Mouse (Mus musculus): Measurements from ENCODE around the gene Cldn4. TPM values are rescaled to one million over a fixed set of nuclear protein-coding genes. Genes with fewer than 3 reads are reported as not detected.

Gene Cldn4
- total RNA-seq (2018; cell fraction: chromatin; rRNA removed), result not detected
- total RNA-seq (2018; cell fraction: cytosol; rRNA removed), result not detected
- not detected for total RNA-seq (2018; cell fraction: nucleus; rRNA removed)
- not detected in 3 replicates for polyA plus RNA-seq (2018)

DNA sequence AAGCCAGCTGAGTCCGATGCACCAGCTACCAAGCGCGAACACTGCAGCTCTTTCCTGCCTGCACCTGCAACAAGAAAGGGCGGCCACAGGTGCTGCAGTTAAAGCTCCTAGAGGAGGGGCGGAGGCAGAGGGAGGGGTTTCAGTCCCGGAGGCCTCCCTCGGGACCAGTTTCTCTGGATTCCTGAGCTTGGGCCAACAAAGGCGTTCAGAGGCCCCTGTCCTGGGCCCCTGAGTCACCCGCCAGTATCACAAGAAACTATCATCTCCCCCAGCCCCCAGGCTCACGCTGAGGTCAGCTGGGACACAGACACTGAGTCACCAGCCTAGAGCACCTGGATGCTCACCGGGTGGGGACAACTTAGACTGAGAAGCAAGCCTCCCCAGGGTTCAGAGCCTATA is at the start of gene Cldn4:
Gene Cldn4, minus strand, starts transcription at position 78 of the 399 bp plus-strand sequence.
- WGBS (ENCODE audit: missing documents), result 84% methylated on average over 11 of the region's 11 CpGs

DNA sequence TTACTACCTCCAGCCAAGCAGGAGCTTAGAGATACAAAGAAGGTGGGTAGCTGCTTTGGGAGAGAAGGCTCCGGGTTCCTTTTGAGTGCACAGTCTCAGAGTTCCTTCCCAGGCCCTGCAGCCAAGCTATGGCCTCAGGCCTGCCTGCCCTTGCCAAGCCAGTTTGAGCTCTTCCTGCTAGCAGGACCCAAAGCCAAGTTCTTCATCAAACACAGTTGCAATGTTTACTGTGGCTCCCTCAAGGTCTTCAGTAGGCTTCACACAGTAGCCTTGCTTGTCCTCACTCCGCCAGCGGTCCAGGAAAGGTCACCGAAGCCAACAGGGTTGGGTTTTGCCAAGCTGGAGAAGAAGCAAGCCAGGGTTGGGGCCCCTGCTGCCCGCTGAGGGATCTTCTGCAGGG is 45.8 kb upstream of the Cldn4 start:
- Histone ChIP-seq H3K27ac (no peak overlapping the region), H3K36me3 (ENCODE audit: inconsistent target) (no peaks in the 10 kb centered on the region), H3K79me2 (ENCODE audit: inconsistent target) (no peaks in the 10 kb centered on the region), H3K4me3 (ENCODE audit: inconsistent target) (no peak overlapping the region)
- 98% methylated on average over 5 of the region's 5 CpGs for whole genome bisulfite sequencing (ENCODE audit: missing documents)

More for the DNA sequence above, at the start of gene Cldn4:
- Histone ChIP-seq H3K4me3 (ENCODE audit: inconsistent target) (no peak within 1 kb of the TSS), H3K27ac (no peak within 1 kb of the TSS), H3K79me2 (ENCODE audit: inconsistent target) (no peaks in the 10 kb centered on the region), H3K36me3 (ENCODE audit: inconsistent target) (no peaks in the 10 kb centered on the region)

DNA sequence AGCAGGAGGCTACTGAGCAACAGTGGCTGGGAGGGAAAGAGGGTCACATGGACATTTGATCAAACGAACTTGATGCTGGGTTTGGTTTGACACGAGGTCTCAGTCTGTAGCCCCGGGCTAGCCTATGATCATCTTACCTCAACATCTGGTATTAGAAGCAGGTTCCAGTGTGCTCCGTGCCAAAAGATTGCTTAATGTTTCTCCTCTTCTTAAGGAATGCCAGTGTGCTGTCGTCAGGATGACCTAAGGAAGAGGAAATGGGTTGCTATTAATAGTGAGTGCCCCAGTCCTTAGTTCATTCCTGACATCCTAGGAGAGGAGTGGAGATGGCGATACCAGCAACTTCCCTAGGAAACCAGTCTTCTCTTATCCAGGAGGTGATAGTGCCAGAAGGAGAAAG is 43.0 kb upstream of the Cldn4 start:
- no peak overlapping the region for H3K27ac ChIP-seq
- no peaks in the 10 kb centered on the region for H3K36me3 ChIP-seq (ENCODE audit: inconsistent target)
- H3K79me2 ChIP-seq (ENCODE audit: inconsistent target), result no peaks in the 10 kb centered on the region
- no peak overlapping the region for H3K4me3 ChIP-seq (ENCODE audit: inconsistent target)
- WGBS (ENCODE audit: missing documents), result 49% methylated on average over 6 of the region's 6 CpGs

DNA sequence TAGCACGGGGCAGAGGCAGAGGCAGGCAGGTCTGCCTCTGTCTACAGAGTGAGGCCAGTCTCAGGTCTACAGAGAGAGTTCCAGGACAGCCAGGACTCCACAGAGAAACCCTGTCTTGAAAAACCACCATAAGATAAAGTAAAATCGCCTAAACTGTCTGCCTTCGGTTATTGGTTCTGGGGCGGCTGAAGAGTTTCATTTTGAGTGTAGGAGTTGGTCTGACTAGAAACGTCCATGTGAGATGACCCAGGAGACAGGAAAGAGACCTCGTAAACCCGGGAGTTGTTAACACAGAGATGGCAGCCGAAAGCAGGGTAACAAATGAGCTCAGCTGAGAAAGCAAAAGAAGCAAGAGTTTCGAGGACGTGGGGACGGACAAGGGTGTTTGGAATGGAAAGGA is 42.4 kb upstream of the Cldn4 start:
- H3K79me2 ChIP-seq (ENCODE audit: inconsistent target), result no peaks in the 10 kb centered on the region
- WGBS (ENCODE audit: missing documents), result 59% methylated on average over 11 of the region's 11 CpGs
- no peak overlapping the region for H3K4me3 ChIP-seq (ENCODE audit: inconsistent target)
- no peaks in the 10 kb centered on the region for H3K36me3 ChIP-seq (ENCODE audit: inconsistent target)
- H3K27ac ChIP-seq, result no peak overlapping the region

DNA sequence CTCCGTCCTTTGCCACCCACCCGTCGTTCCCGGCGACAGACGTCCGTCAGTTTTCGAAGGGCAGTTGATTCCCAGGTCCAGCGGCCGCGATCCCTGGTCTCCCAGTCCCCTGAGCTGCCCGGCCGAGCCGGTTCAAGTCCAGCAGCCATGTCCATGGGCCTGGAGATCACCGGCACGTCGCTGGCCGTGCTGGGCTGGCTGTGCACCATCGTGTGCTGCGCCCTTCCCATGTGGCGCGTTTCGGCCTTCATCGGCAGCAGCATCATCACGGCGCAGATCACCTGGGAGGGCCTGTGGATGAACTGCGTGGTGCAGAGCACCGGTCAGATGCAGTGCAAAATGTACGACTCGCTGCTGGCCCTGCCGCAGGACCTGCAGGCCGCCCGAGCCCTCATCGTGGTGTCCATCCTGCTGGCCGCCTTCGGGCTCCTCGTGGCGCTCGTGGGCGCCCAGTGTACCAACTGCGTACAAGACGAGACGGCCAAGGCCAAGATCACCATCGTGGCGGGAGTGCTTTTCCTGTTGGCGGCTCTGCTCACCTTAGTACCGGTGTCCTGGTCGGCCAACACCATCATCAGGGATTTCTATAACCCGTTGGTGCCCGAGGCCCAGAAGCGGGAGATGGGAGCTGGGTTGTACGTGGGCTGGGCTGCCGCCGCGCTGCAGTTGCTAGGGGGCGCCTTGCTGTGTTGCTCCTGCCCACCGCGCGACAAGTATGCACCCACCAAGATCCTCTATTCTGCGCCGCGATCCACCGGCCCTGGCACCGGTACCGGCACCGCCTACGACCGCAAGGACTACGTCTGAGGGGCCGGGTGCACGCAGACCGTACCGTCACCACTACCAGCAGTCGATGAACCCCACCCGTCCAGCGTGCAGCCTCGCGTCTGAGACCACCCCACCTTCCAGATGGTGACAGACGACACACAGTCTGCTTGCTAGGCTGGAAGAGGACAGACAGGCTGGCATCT is 39.8 kb upstream of the Cldn4 start:
- 8% methylated on average over 79 of the region's 79 CpGs for WGBS (ENCODE audit: missing documents)
- no peak overlapping the region for H3K4me3 ChIP-seq (ENCODE audit: inconsistent target)
- no peak overlapping the region for H3K27ac ChIP-seq

DNA sequence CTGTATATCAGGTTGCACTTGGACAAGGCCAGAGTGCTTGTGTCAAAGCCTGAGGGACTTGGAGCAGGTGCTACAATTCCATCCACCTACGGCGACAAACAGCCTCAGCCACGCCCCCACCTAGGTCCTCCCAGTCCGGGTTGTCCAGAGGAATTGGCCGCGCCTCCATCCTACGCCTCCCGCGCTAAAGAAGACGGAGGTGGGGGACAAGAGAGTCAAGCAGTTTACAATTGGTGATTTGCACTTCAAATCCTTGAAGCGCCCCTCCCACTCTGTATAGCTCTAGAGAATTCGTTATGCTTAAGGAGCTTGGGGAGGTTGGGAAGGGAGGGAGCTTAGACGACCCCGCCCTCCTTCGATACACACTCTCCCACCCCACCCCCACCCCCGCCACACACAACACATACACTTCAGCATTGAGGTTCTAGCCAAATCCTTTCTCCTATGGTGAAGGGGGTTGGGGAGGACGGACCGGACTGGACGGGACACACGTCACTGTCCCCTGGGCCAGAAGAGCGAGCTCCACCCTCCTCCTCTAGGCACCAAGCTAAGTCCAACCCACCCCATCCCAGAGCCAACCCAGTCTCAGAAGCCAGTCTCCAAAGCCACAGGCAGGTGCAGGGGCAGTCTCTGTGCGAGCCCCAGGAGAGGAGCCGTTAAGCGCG is 39.0 kb upstream of the Cldn4 start, which contains the start of gene Cldn3:
Gene Cldn3, plus strand, starts transcription at position 582 of the 665 bp plus-strand sequence.
- H3K4me3 ChIP-seq (ENCODE audit: inconsistent target), result no peak within 1 kb of the TSS

More for the DNA sequence above, 39.8 kb upstream of the Cldn4 start:
- H3K79me2 ChIP-seq (ENCODE audit: inconsistent target), result no peaks in the 10 kb centered on the region
- H3K36me3 ChIP-seq (ENCODE audit: inconsistent target), result no peaks in the 10 kb centered on the region

DNA sequence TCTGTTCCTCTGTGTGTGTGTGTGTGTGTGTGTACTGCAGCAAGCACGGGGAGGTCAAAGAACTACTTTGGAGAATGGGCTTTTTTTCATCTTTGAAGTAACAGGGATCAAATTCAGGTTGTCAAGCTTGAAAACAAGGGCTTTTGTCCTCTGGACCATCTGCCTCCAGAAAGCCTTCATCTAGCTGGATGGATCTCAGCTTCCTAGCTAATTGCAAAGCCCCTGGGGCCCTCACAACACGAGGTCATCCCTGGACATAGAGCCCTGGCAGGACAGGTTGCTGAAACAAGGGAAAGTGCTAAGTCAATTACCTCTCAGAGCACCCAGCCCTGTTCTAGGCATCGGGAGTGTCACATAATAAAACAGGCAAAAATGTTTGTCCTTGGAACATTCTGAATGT is 37.0 kb upstream of the Cldn4 start:
- Histone ChIP-seq H3K36me3 (ENCODE audit: inconsistent target) (no peaks in the 10 kb centered on the region), H3K4me3 (ENCODE audit: inconsistent target) (no peak overlapping the region), H3K79me2 (ENCODE audit: inconsistent target) (no peaks in the 10 kb centered on the region), H3K27ac (no peak overlapping the region)
- WGBS (ENCODE audit: missing documents), result 74% methylated on average over 3 of the region's 3 CpGs

More for the DNA sequence above, 39.0 kb upstream of the Cldn4 start, which contains the start of gene Cldn3:
- H3K79me2 ChIP-seq (ENCODE audit: inconsistent target), result no peaks in the 10 kb centered on the region
- 9% methylated on average over 25 of the region's 25 CpGs for whole genome bisulfite sequencing (ENCODE audit: missing documents)
- no peaks in the 10 kb centered on the region for H3K36me3 ChIP-seq (ENCODE audit: inconsistent target)
- H3K27ac ChIP-seq, result no peak within 1 kb of the TSS

DNA sequence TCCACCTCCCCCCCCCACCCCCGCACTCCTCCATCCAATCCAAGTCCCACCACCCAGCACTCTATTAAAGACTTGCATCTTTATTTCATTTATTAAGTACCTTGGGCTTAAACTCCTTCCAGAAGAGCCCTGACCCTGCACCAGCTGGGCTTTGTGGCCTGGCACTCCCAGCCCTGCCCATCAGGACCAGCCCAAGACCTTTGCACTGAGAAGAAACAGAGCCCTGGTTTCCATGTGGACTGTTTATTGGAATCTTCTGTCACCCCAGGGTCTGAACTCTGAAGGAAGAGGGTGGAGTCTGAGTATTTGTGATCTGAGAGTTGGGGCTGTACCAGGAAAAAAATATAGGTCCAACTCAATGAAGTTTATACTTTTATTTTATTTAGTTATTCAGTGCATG is 36.4 kb upstream of the Cldn4 start:
- H3K4me3 ChIP-seq (ENCODE audit: inconsistent target), result no peak overlapping the region
- no peaks in the 10 kb centered on the region for H3K79me2 ChIP-seq (ENCODE audit: inconsistent target)
- no peak overlapping the region for H3K27ac ChIP-seq
- 100% methylated on average over 1 of the region's 1 CpGs for WGBS (ENCODE audit: missing documents)
- H3K36me3 ChIP-seq (ENCODE audit: inconsistent target), result no peaks in the 10 kb centered on the region

DNA sequence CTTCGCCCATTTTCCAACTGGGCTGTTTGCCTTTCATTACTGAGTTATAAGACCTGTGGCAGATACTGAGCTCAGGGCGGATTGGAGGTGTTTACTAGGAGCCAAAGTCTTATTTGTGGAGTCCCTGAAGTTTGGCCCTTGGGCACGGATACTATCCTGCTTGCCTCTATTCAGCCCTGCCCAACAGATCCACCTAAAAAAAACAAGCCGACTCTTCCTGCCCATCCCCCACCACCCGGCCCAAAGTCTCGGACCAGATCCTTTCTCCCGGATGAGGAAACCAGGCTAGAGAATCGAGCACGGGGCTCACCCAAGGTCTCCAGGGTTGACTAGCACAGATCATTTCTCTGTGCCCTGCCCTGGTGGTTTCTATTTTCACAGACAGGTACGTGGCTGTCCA is 34.4 kb upstream of the Cldn4 start:
- Histone ChIP-seq H3K27ac (no peak overlapping the region), H3K79me2 (ENCODE audit: inconsistent target) (no peaks in the 10 kb centered on the region), H3K4me3 (ENCODE audit: inconsistent target) (no peak overlapping the region), H3K36me3 (ENCODE audit: inconsistent target) (no peaks in the 10 kb centered on the region)
- WGBS (ENCODE audit: missing documents), result 77% methylated on average over 10 of the region's 10 CpGs

DNA sequence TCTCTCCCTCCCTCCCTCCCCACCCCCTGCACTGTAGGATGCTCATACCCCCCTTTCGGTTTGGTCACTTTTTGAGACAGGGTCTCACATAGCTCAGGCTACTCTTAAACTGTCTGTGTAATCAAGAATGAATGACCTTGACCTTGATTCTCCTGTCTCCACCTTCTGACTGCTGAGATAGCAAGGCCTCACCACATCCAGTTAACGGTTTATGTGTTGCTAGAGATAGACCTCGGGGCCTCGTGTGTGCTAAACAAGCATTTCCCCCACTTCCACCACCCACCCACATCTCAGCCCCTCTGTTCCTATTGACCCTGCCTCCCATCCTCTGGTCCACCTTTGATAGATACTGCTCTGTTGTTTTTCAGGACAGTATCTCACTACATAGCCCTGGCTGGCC is 31.1 kb upstream of the Cldn4 start:
- Histone ChIP-seq H3K27ac (no peak overlapping the region), H3K36me3 (ENCODE audit: inconsistent target) (no peaks in the 10 kb centered on the region), H3K79me2 (ENCODE audit: inconsistent target) (no peaks in the 10 kb centered on the region), H3K4me3 (ENCODE audit: inconsistent target) (no peak overlapping the region)
- 81% methylated on average over 3 of the region's 4 CpGs for WGBS (ENCODE audit: missing documents)

DNA sequence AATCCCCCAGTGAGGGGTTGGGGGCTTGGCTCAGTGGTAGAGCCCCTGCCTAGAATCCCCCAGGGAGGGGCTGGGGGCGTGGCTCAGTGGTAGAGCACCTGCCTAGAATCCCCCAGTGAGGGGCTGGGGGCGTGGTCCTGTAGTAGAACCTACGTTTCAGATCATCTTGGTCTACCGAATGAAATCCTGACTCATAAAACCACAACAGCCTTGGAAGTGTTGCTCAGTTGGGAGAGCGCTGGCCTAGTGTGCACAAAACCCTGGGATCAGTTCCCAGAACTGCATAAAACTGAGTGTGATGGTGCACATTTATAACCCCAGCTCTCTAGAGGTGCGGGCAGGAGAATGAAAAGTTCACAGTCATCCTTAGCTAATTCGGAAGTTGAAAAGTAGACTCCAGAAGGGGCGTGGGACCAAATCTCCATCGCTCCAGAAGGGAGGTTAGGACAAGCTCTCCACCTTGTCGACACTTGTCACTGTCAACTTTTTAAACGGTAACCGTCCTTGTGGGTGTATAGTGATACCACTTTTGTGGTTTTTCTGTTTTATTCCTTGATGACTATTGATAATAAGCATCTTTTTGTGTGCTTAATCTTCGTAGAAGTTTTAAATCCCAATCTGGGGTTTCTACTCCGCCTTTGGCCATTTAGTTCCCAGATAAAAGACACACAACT is 30.0 kb upstream of the Cldn4 start:
- Histone ChIP-seq H3K79me2 (ENCODE audit: inconsistent target) (no peaks in the 10 kb centered on the region), H3K27ac (no peak overlapping the region)
- 71% methylated on average over 14 of the region's 14 CpGs for WGBS (ENCODE audit: missing documents)

DNA sequence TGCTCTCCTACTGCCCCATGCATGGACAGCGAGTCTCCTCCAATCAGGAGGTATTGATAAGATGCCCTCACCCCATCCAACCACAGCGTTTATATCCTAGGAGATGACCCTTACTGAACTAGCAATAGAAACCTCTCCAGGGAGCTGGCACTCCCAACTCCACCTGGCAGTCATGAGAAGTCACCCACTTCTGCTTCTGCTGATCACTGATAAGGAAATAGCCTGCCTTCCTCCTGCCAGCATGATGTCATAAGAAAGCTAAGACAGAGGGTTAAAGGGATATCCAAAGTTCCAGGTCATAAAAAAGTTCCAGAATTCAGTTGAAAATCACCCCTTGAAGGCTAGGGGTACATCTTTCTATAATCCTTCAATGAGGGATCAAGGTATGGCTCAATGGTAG is 29.4 kb upstream of the Cldn4 start:
- H3K36me3 ChIP-seq (ENCODE audit: inconsistent target), result no peaks in the 10 kb centered on the region
- no peak overlapping the region for H3K4me3 ChIP-seq (ENCODE audit: inconsistent target)
- H3K27ac ChIP-seq, result no peak overlapping the region
- 15% methylated on average over 2 of the region's 2 CpGs for WGBS (ENCODE audit: missing documents)
- H3K79me2 ChIP-seq (ENCODE audit: inconsistent target), result no peaks in the 10 kb centered on the region

More for the DNA sequence above, 30.0 kb upstream of the Cldn4 start:
- no peak overlapping the region for H3K4me3 ChIP-seq (ENCODE audit: inconsistent target)
- H3K36me3 ChIP-seq (ENCODE audit: inconsistent target), result no peaks in the 10 kb centered on the region

DNA sequence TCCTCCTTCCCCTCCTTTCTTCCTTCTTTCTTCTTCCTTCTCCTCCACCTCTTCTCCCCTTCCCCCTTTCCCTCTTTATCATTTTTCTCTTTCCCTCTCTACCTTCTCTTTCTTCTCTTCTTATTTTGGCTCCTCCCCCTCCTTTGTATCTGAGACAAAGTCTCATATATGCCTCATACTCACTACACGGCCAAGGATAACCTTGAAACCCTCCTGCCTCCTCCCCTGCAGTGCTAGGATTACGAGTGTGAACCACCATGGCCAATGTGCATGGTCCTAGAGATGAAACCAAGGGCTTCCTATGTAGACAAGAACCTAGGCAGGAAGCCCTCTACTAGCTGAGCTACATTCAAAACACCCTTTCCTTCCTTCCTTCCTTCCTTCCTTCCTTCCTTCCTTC is 28.2 kb upstream of the Cldn4 start:
- no peaks in the 10 kb centered on the region for H3K36me3 ChIP-seq (ENCODE audit: inconsistent target)
- 31% methylated on average over 2 of the region's 2 CpGs for WGBS (ENCODE audit: missing documents)
- no peaks in the 10 kb centered on the region for H3K79me2 ChIP-seq (ENCODE audit: inconsistent target)
- no peak overlapping the region for H3K27ac ChIP-seq
- H3K4me3 ChIP-seq (ENCODE audit: inconsistent target), result no peak overlapping the region

DNA sequence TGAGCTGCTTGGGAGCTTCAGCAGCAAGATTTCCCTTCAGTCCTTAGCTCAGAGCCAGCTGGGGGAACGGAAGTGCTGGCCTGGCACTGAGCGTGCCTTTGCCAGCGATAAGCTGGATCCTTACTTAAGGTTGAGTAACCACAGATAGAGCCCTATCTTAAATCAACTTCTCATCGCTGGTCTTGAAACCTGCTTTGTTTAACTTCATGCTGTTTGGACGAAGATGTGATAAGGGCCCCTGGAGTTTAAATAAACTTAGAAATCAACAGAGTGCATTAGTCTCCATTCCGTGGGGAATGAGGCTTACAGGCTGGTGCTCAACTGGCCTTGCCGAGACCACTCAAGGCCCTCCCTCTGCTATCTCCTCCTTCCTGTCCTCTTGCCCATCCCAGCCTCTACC is 27.6 kb upstream of the Cldn4 start:
- Histone ChIP-seq H3K79me2 (ENCODE audit: inconsistent target) (no peaks in the 10 kb centered on the region), H3K36me3 (ENCODE audit: inconsistent target) (no peaks in the 10 kb centered on the region), H3K4me3 (ENCODE audit: inconsistent target) (no peak overlapping the region), H3K27ac (no peak overlapping the region)
- 17% methylated on average over 7 of the region's 7 CpGs for WGBS (ENCODE audit: missing documents)
